Mouse (Mus musculus) kidney, postnatal 14 days (tissue): ENCODE data around the gene Stk4.
A peak's percentile ranks its signal among the peaks of the same experiment; 100 is the strongest.
"Not testable (repeated sequence)": the region's sequence is repeated elsewhere in the genome, so short reads cannot be mapped to it uniquely, and the experiment has no call there.

Experiments used
- DNase-seq: peaks from one replicate; pipeline ENCODE4 v3.0.0; 2022; ENCODE audit warnings: mixed read lengths

Stk4 gene

GRCm38 (mm10) chr2:164070142-164070764, at the start of gene Stk4:
TSS of gene Stk4 (plus strand) at chr2:164070322.
- no peak for DNase-seq

- DNase-seq = no peak
Measured at GRCm38 (mm10) chr2:164022104-164022503, 48.0 kb upstream of the Stk4 start.

GRCm38 (mm10) chr2:164025150-164025549, 45.0 kb upstream of the Stk4 start, which contains the start of gene Pabpc1l:
TSS of gene Pabpc1l (plus strand) at chr2:164025450.
- DNase-seq = no peak

- no peak for DNase-seq
Measured at GRCm38 (mm10) chr2:164031147-164031546, 39.0 kb upstream of the Stk4 start.

- DNase-seq = no peak
Measured at GRCm38 (mm10) chr2:164032973-164033372, 37.1 kb upstream of the Stk4 start.

GRCm38 (mm10) chr2:164036520-164037019, 33.6 kb upstream of the Stk4 start:
- no peak for DNase-seq

GRCm38 (mm10) chr2:164038407-164039028, 31.6 kb upstream of the Stk4 start:
- no peak for DNase-seq

GRCm38 (mm10) chr2:164040949-164041348, 29.2 kb upstream of the Stk4 start:
- DNase-seq = no peak

GRCm38 (mm10) chr2:164041523-164041922, 28.6 kb upstream of the Stk4 start:
- DNase-seq = no peak

- DNase-seq = peak; percentile 51
Measured at GRCm38 (mm10) chr2:164047197-164047690, 22.9 kb upstream of the Stk4 start.

- no peak for DNase-seq
Measured at GRCm38 (mm10) chr2:164053767-164054166, 16.4 kb upstream of the Stk4 start.

- no peak for DNase-seq
Measured at GRCm38 (mm10) chr2:164054671-164055070, 15.5 kb upstream of the Stk4 start.

GRCm38 (mm10) chr2:164059634-164060235, 10.4 kb upstream of the Stk4 start:
- DNase-seq = no peak

GRCm38 (mm10) chr2:164070765-164071436, 779 bp downstream of the Stk4 start, which contains the start of gene Tomm34:
TSS of gene Tomm34 (minus strand) at chr2:164071169.
- peak; percentile 97 for DNase-seq

GRCm38 (mm10) chr2:164071437-164071820, 1.3 kb downstream of the Stk4 start:
- not testable (repeated sequence) for DNase-seq

- no peak for DNase-seq
Measured at GRCm38 (mm10) chr2:164072109-164072508, 2.0 kb downstream of the Stk4 start.

- no peak for DNase-seq
Measured at GRCm38 (mm10) chr2:164073120-164073519, 3.0 kb downstream of the Stk4 start.

- DNase-seq = peak; percentile 98
Measured at GRCm38 (mm10) chr2:164073918-164074578, 3.9 kb downstream of the Stk4 start.

GRCm38 (mm10) chr2:164075088-164075487, 5.0 kb downstream of the Stk4 start:
- DNase-seq = no peak

GRCm38 (mm10) chr2:164076874-164077425, 6.8 kb downstream of the Stk4 start:
- DNase-seq = no peak

GRCm38 (mm10) chr2:164077875-164078274, 7.8 kb downstream of the Stk4 start:
- DNase-seq = no peak

- DNase-seq = no peak
Measured at GRCm38 (mm10) chr2:164079488-164079887, 9.4 kb downstream of the Stk4 start.
